Mouse (Mus musculus) neural tube, embryonic 11.5 days (tissue): ENCODE results near the gene Itpr1. TPM values are rescaled to one million over a fixed set of nuclear protein-coding genes. Genes with fewer than 3 reads are reported as not detected.

Experiments
- ATAC-seq: fragments of 200-750 bp; cut with Nextera tagmentation; 2 replicates; pipeline ENCODE4 v1.8.0; 2017; ENCODE audit warnings: moderate number of reproducible peaks, mild to moderate bottlenecking, moderate TSS enrichment, moderate library complexity; ENCODE audit not compliant: insufficient read depth, low FRiP score, low TSS enrichment
- DNase-seq: peaks from one replicate; pipeline ENCODE4 v3.0.0-alpha.2; 2015; ENCODE audit warnings: low spot score
- H3K27ac ChIP-seq: fragments of 300-500 bp; sonication (generic); 2 replicates; pipeline ENCODE4 v1.5.1; 2014; ENCODE audit warnings: low read depth, mild to moderate bottlenecking, low read length
- H3K27me3 ChIP-seq: fragments of 300-500 bp; sonication (generic); 2 replicates; pipeline ENCODE4 v1.6.1; 2014; ENCODE audit warnings: mild to moderate bottlenecking, low read length, mixed read lengths; ENCODE audit not compliant: control insufficient read depth, insufficient read depth
- H3K36me3 ChIP-seq: fragments of 300-500 bp; sonication (generic); 2 replicates; pipeline ENCODE4 v1.6.1; 2014; ENCODE audit warnings: mild to moderate bottlenecking, low read length, moderate library complexity, mixed read lengths; ENCODE audit not compliant: control insufficient read depth, insufficient read depth
- H3K4me1 ChIP-seq: fragments of 300-500 bp; sonication (generic); 2 replicates; pipeline ENCODE4 v1.6.1; 2014; ENCODE audit warnings: low read length, mixed read lengths; ENCODE audit not compliant: control insufficient read depth, insufficient read depth
- H3K4me2 ChIP-seq: fragments of 300-500 bp; sonication (generic); 2 replicates; pipeline ENCODE4 v1.6.1; 2014; ENCODE audit warnings: low read depth, mild to moderate bottlenecking, moderate library complexity
- H3K4me3 ChIP-seq: fragments of 300-500 bp; sonication (generic); 2 replicates; pipeline ENCODE4 v1.5.1; 2014; ENCODE audit warnings: low read depth, low read length
- H3K9ac ChIP-seq: fragments of 300-500 bp; sonication (generic); 2 replicates; pipeline ENCODE4 v1.6.1; 2014; ENCODE audit warnings: mild to moderate bottlenecking, low read length
- H3K9me3 ChIP-seq: fragments of 300-500 bp; sonication (generic); 2 replicates; pipeline ENCODE4 v1.6.1; 2016; ENCODE audit warnings: low read length; ENCODE audit not compliant: control insufficient read depth
- WGBS: fragments of 180-500 bp; shearing (Covaris S2); extraction: QIAGEN DNeasy Blood & Tissue Kit; methylation state at CpG from one replicate; pipeline ENCODE4 v1.1.7; 2014; 5-methylcytosine and 5-hydroxymethylcytosine counted together
- polyA plus RNA-seq: library from polyadenylated mRNA; unstranded; fragments of >200 nt; fragmentation: Nextera tagmentation; extraction: Ambion mirVana; gene quantifications from 2 replicates; pipeline ENCODE4 v1.2.1, GENCODE M21; 2014

The Itpr1 gene
- polyA plus RNA-seq, 1 experiment from 2014 or later, result 8.4 TPM

GRCm38 (mm10) chr6:108408726-108409125, 195.8 kb downstream of the Itpr1 start:
- Histone ChIP-seq H3K27ac (no peak overlapping the region), H3K4me3 (no peak overlapping the region), H3K27me3 (no peaks in the 10 kb centered on the region), H3K9me3 (no peaks in the 10 kb centered on the region), H3K4me2 (no peak overlapping the region), H3K4me1 (no peaks in the 10 kb centered on the region), H3K36me3 (no peaks in the 10 kb centered on the region), H3K9ac (no peak overlapping the region)
- ATAC-seq (no peak; the same call in 1 of the 2 replicates), DNase-seq (no peak)
- WGBS, result 97% methylated on average over 5 of the region's 5 CpGs

DNA sequence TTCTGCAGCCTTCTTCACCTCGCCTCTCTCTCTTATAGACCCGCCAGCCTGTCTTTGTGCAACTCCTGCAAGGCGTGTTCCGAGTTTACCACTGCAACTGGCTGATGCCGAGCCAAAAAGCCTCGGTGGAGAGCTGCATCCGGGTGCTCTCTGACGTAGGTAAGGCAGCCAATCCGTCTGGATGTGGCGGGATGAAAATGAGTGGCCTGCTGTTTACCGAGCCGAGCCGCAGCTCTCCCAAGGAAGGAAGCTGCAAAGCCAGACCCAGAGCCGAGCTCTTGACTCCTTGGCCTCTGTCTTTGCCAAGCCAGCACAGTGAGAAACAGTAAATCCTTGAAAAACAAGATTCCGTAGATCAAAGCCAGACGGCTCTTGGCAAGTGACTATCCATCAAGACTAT, 197.9 kb downstream of the Itpr1 start:
- DNase-seq (no peak), ATAC-seq (no peak)
- no peaks in the 10 kb centered on the region for H3K9me3 ChIP-seq
- no peak overlapping the region for H3K9ac ChIP-seq
- no peak overlapping the region for H3K4me2 ChIP-seq
- no peaks in the 10 kb centered on the region for H3K27me3 ChIP-seq
- no peak overlapping the region for H3K27ac ChIP-seq
- WGBS, result 83% methylated on average over 16 of the region's 16 CpGs
- no peak overlapping the region for H3K4me3 ChIP-seq
- H3K4me1 ChIP-seq, result no peaks in the 10 kb centered on the region
- H3K36me3 ChIP-seq, result no peaks in the 10 kb centered on the region

- H3K4me3 ChIP-seq, result no peak overlapping the region
- WGBS, result 84% methylated on average over 4 of the region's 4 CpGs
- ATAC-seq, result no peak
- no peak overlapping the region for H3K9ac ChIP-seq
- no peaks in the 10 kb centered on the region for H3K9me3 ChIP-seq
- no peak overlapping the region for H3K27ac ChIP-seq
- DNase-seq, result no peak
- H3K36me3 ChIP-seq, result no peaks in the 10 kb centered on the region
- no peaks in the 10 kb centered on the region for H3K27me3 ChIP-seq
- no peaks in the 10 kb centered on the region for H3K4me1 ChIP-seq
- H3K4me2 ChIP-seq, result no peak overlapping the region
Observed at GRCm38 (mm10) chr6:108411201-108411600, 198.3 kb downstream of the Itpr1 start.

DNA sequence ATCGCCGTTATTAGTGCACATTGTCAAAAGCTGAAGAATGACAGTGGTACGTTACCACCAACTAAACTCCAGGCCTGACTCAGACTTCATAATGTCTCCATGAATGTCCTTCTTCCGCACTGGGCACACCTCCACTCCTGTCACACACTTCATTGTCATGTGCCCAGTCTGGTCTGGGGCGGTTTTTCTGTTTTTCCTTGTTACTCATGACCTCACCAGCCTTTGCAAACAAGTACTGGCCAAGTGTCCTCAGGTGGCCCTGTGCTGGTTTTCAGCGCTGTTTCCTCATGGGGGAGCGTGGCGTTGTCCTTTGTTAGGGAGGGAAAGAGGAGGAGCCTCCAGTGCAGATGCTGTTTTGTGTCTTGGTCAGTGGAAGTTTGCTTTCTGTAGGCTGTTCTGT, 200.1 kb downstream of the Itpr1 start:
- no peak overlapping the region for H3K4me3 ChIP-seq
- H3K27me3 ChIP-seq, result no peaks in the 10 kb centered on the region
- H3K4me2 ChIP-seq, result no peak overlapping the region
- H3K9ac ChIP-seq, result no peak overlapping the region
- H3K9me3 ChIP-seq, result no peaks in the 10 kb centered on the region
- no peak for ATAC-seq
- no peaks in the 10 kb centered on the region for H3K4me1 ChIP-seq
- H3K27ac ChIP-seq, result no peak overlapping the region
- WGBS, result 93% methylated on average over 8 of the region's 8 CpGs
- no peak for DNase-seq
- H3K36me3 ChIP-seq, result no peaks in the 10 kb centered on the region

DNA sequence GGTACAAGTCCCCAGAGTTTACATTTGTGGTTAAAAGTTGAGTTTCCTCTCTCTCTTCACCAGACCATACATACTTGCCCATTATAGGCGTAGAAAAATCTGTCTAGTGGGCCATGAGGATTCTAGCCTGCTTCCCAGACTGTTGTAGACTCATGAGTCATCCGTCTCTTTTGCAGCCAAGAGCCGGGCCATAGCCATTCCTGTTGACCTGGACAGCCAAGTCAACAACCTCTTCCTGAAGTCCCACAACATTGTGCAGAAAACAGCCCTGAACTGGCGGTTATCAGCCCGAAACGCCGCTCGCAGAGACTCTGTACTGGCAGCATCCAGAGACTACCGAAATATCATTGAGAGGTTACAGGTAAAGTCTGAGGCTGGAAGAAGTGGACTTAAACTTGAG, 200.7 kb downstream of the Itpr1 start:
- H3K4me2 ChIP-seq, result no peak overlapping the region
- no peaks in the 10 kb centered on the region for H3K27me3 ChIP-seq
- DNase-seq (no peak), ATAC-seq (no peak)
- H3K36me3 ChIP-seq, result no peaks in the 10 kb centered on the region
- no peak overlapping the region for H3K4me3 ChIP-seq
- no peaks in the 10 kb centered on the region for H3K4me1 ChIP-seq
- 95% methylated on average over 9 of the region's 9 CpGs for WGBS
- H3K27ac ChIP-seq, result no peak overlapping the region
- no peak overlapping the region for H3K9ac ChIP-seq
- no peaks in the 10 kb centered on the region for H3K9me3 ChIP-seq

GRCm38 (mm10) chr6:108415847-108416246, 203.0 kb downstream of the Itpr1 start:
- no peak for ATAC-seq
- Histone ChIP-seq H3K36me3 (no peaks in the 10 kb centered on the region), H3K27me3 (no peaks in the 10 kb centered on the region), H3K9me3 (no peaks in the 10 kb centered on the region), H3K27ac (no peak overlapping the region), H3K4me1 (no peaks in the 10 kb centered on the region), H3K9ac (no peak overlapping the region), H3K4me3 (no peak overlapping the region), H3K4me2 (no peak overlapping the region)
- WGBS, result 91% methylated on average over 4 of the region's 4 CpGs
- DNase-seq, result no peak

DNA sequence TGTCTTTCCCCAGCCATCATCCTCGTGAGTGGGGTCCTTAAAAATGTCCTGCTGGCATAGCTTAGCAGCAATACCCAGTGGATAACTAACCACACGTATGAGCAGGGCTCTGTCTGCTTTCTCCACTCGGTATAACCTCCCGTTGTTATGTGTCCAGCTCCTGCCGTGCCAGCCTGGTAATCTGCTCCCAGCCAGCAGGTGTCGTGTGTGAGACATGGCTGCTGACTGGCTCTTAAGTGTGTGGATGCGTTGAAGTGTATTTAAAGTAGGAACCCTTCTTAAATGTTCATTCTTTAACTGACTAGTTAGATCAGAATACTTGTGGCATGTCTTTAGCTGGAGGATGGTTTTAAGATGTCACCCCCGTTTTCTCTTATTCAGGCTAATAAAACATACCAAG, 204.6 kb downstream of the Itpr1 start:
- no peaks in the 10 kb centered on the region for H3K4me1 ChIP-seq
- 66% methylated on average over 8 of the region's 8 CpGs for WGBS
- peak; percentile 63 for DNase-seq

DNA sequence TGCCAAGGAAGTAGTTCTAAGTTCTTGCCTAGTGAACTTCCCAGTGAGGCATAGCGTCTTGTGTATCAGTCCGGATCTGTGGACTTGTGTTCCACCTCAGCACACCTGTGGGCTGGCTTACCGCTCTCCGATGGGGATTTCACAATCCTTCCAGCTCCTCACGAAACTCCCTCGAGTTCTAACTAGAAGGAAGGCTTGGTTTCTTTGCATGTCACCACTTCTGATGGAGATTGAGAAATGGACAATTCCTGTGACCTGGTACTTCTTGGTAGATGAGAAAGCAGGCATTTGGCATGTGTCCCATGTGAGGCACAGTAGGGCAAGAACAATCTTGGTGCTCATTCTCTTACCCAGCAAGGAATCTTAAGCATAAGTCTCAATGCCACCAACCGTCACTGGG, 205.3 kb downstream of the Itpr1 start:
- WGBS, result 92% methylated on average over 7 of the region's 7 CpGs
- Histone ChIP-seq H3K4me2 (no peak overlapping the region), H3K4me1 (no peaks in the 10 kb centered on the region), H3K9ac (no peak overlapping the region), H3K36me3 (no peaks in the 10 kb centered on the region), H3K27me3 (no peaks in the 10 kb centered on the region), H3K27ac (no peak overlapping the region), H3K4me3 (no peak overlapping the region), H3K9me3 (no peaks in the 10 kb centered on the region)
- no peak for ATAC-seq
- DNase-seq, result no peak

More for the DNA sequence above, 204.6 kb downstream of the Itpr1 start:
- H3K4me3 ChIP-seq, result no peak overlapping the region
- peak; percentile 67; the same call in 1 of the 2 replicates for ATAC-seq
- H3K27me3 ChIP-seq, result no peaks in the 10 kb centered on the region
- no peaks in the 10 kb centered on the region for H3K36me3 ChIP-seq
- no peak overlapping the region for H3K9ac ChIP-seq
- no peak overlapping the region for H3K4me2 ChIP-seq
- H3K9me3 ChIP-seq, result no peaks in the 10 kb centered on the region
- H3K27ac ChIP-seq, result no peak overlapping the region

- DNase-seq, result peak; percentile 24
Observed at GRCm38 (mm10) chr6:108424749-108425584, 212.1 kb downstream of the Itpr1 start.

More at GRCm38 (mm10) chr6:108424749-108425584, 212.1 kb downstream of the Itpr1 start:
- Histone ChIP-seq H3K9ac (no peak overlapping the region), H3K27ac (no peak overlapping the region), H3K4me3 (no peak overlapping the region), H3K36me3 (no peaks in the 10 kb centered on the region), H3K27me3 (no peaks in the 10 kb centered on the region), H3K4me1 (no peaks in the 10 kb centered on the region), H3K4me2 (no peak overlapping the region), H3K9me3 (no peaks in the 10 kb centered on the region)
- WGBS, result 68% methylated on average over 9 of the region's 9 CpGs
- ATAC-seq, result peak; percentile 48; the same call in 1 of the 2 replicates
